Mouse (Mus musculus): Measurements from ENCODE around the gene Glis3. TPM values are rescaled to one million over a fixed set of nuclear protein-coding genes. Genes with fewer than 3 reads are reported as not detected.

The Glis3 gene
- polyA plus RNA-seq, 1 experiment from 2014 or later: 6.0 TPM

DNA sequence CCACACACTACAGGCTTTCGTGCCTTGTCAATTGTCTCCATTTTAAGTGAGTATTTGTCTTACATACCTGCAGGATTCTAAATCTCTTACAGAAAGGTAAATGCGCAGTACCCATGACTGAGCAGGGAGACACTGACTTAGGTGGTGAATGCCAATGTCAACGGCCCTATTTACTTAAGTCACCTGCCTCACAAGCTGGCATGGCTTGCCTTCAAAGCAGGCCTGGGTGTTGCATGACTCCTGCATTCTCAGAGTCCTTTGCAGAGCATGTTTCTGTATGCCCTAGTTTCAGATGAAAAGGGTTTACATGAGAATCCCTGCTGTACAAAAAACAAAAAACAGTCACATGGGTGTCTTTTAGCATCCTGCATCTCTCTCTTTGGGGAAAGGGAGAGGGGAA is 106.2 kb downstream of the Glis3 start:
- H3K9me3 ChIP-seq (replicated peaks; ENCODE audit: low read length): no peaks in the 10 kb centered on the region
- no peak overlapping the region for H3K9ac ChIP-seq (ENCODE audit: low read depth, low read length)
- no peaks in the 10 kb centered on the region for H3K27me3 ChIP-seq (ENCODE audit: insufficient read depth, low read length)
- no peak for TF ChIP-seq CTCF (IDR thresholded peaks at IDR 0.05; ENCODE audit: low read depth)
- no peak for DNase-seq (ENCODE audit: low spot score)
- whole genome bisulfite sequencing: 88% methylated on average over 3 of the region's 3 CpGs
- H3K4me3 ChIP-seq (replicated peaks; ENCODE audit: low read depth, low read length): no peak overlapping the region
- H3K36me3 ChIP-seq (ENCODE audit: insufficient read depth, low read length): no peaks in the 10 kb centered on the region
- no peak overlapping the region for H3K27ac ChIP-seq
- no peaks in the 10 kb centered on the region for H3K4me1 ChIP-seq (replicated peaks; ENCODE audit: insufficient read depth, low read length)
- ATAC-seq (replicated peaks; ENCODE audit: low FRiP score, low read depth): no peak
- no peak overlapping the region for H3K4me2 ChIP-seq (ENCODE audit: low read length)

GRCm38 (mm10) chr19:28569856-28570255 is 110.0 kb downstream of the Glis3 start:
- H3K27ac ChIP-seq: no peak overlapping the region
- DNase-seq (ENCODE audit: low spot score): no peak
- no peaks in the 10 kb centered on the region for H3K9me3 ChIP-seq (replicated peaks; ENCODE audit: low read length)
- no peaks in the 10 kb centered on the region; the same call in 1 of the 2 replicates for H3K4me1 ChIP-seq (replicated peaks; ENCODE audit: insufficient read depth, low read length)
- ATAC-seq (replicated peaks; ENCODE audit: low FRiP score, low read depth): no peak
- no peak overlapping the region for H3K4me2 ChIP-seq (ENCODE audit: low read length)
- H3K36me3 ChIP-seq (ENCODE audit: insufficient read depth, low read length): no peaks in the 10 kb centered on the region
- H3K27me3 ChIP-seq (ENCODE audit: insufficient read depth, low read length): no peaks in the 10 kb centered on the region
- no peak overlapping the region for H3K4me3 ChIP-seq (replicated peaks; ENCODE audit: low read depth, low read length)
- no peak for TF ChIP-seq CTCF (IDR thresholded peaks at IDR 0.05; ENCODE audit: low read depth)
- WGBS: 18% methylated on average over 3 of the region's 3 CpGs
- no peak overlapping the region for H3K9ac ChIP-seq (ENCODE audit: low read depth, low read length)

- no peak for ATAC-seq (replicated peaks; ENCODE audit: low FRiP score, low read depth)
- Histone ChIP-seq H3K9me3 (replicated peaks; ENCODE audit: low read length) (no peaks in the 10 kb centered on the region), H3K36me3 (ENCODE audit: insufficient read depth, low read length) (no peaks in the 10 kb centered on the region), H3K9ac (ENCODE audit: low read depth, low read length) (no peak overlapping the region), H3K27me3 (ENCODE audit: insufficient read depth, low read length) (no peaks in the 10 kb centered on the region), H3K4me2 (ENCODE audit: low read length) (no peak overlapping the region), H3K4me3 (replicated peaks; ENCODE audit: low read depth, low read length) (no peak overlapping the region), H3K4me1 (replicated peaks; ENCODE audit: insufficient read depth, low read length) (no peaks in the 10 kb centered on the region; the same call in 1 of the 2 replicates), H3K27ac (no peak overlapping the region)
- DNase-seq (ENCODE audit: low spot score): no peak
- 40% methylated on average over 1 of the region's 1 CpGs for WGBS
- no peak for TF ChIP-seq CTCF (IDR thresholded peaks at IDR 0.05; ENCODE audit: low read depth)
These were observed 112.8 kb downstream of the Glis3 start for GRCm38 (mm10) chr19:28567100-28567499.

DNA sequence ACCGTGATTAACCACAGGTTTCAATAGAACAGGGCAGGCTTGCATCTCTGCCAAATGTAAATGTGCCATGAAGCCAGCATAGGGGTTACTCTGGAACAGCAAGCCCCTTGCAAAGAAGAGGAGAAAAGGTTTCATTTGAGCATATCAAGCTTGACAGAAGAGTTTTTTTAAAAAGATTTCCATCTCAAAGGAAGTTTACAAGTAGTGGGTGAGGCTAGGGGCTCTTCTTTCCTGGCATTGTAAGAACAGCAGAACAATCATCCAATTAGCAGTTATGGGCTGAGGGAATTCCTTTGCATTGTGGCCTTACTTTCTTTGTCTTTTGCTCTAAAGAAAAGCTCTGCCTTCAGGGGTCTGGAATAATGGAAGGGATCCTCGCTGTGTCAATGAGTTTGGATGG is 113.3 kb downstream of the Glis3 start:
- ATAC-seq (replicated peaks; ENCODE audit: low FRiP score, low read depth): no peak

DNA sequence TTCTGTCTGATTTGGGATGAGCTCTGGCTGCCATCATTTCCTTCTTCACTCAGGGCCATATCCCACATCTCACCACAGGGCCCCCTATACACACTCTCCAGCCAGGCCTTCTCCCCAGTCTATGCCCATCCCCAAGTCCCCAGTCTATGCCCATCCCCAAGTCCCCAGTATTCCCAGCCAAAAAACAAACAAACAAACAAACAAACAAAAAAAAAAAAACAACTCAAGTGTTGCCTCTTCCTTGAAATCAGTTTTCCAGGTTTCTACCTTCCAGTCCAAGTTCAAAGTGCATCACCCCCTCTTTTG is 118.2 kb downstream of the Glis3 start:
- no peak for DNase-seq (ENCODE audit: low spot score)
- Histone ChIP-seq H3K4me1 (replicated peaks; ENCODE audit: insufficient read depth, low read length) (peaks cover 27% of the 10 kb centered on the region), H3K4me3 (replicated peaks; ENCODE audit: low read depth, low read length) (no peak overlapping the region), H3K9ac (ENCODE audit: low read depth, low read length) (no peak overlapping the region), H3K27me3 (ENCODE audit: insufficient read depth, low read length) (no peaks in the 10 kb centered on the region), H3K4me2 (ENCODE audit: low read length) (peak overlapping the region; percentile 34; the same call in 1 of the 2 replicates), H3K9me3 (replicated peaks; ENCODE audit: low read length) (no peaks in the 10 kb centered on the region), H3K27ac (peak overlapping the region; percentile 79), H3K36me3 (ENCODE audit: insufficient read depth, low read length) (no peaks in the 10 kb centered on the region)
- ATAC-seq (replicated peaks; ENCODE audit: low FRiP score, low read depth): no peak
- no peak for TF ChIP-seq CTCF (IDR thresholded peaks at IDR 0.05; ENCODE audit: low read depth)

More for the DNA sequence above, 113.3 kb downstream of the Glis3 start:
- DNase-seq (ENCODE audit: low spot score): no peak
- 0 out of 2 replicates have a peak overlapping the region, but pooled peaks have one; percentile 1 for H3K27ac ChIP-seq
- H3K4me3 ChIP-seq (replicated peaks; ENCODE audit: low read depth, low read length): no peak overlapping the region
- no peaks in the 10 kb centered on the region for H3K9me3 ChIP-seq (replicated peaks; ENCODE audit: low read length)
- no peaks in the 10 kb centered on the region; the same call in 1 of the 2 replicates for H3K4me1 ChIP-seq (replicated peaks; ENCODE audit: insufficient read depth, low read length)
- no peak overlapping the region for H3K9ac ChIP-seq (ENCODE audit: low read depth, low read length)
- H3K27me3 ChIP-seq (ENCODE audit: insufficient read depth, low read length): no peaks in the 10 kb centered on the region
- H3K36me3 ChIP-seq (ENCODE audit: insufficient read depth, low read length): no peaks in the 10 kb centered on the region
- 27% methylated on average over 2 of the region's 2 CpGs for WGBS
- no peak overlapping the region for H3K4me2 ChIP-seq (ENCODE audit: low read length)
- no peak for TF ChIP-seq CTCF (IDR thresholded peaks at IDR 0.05; ENCODE audit: low read depth)

DNA sequence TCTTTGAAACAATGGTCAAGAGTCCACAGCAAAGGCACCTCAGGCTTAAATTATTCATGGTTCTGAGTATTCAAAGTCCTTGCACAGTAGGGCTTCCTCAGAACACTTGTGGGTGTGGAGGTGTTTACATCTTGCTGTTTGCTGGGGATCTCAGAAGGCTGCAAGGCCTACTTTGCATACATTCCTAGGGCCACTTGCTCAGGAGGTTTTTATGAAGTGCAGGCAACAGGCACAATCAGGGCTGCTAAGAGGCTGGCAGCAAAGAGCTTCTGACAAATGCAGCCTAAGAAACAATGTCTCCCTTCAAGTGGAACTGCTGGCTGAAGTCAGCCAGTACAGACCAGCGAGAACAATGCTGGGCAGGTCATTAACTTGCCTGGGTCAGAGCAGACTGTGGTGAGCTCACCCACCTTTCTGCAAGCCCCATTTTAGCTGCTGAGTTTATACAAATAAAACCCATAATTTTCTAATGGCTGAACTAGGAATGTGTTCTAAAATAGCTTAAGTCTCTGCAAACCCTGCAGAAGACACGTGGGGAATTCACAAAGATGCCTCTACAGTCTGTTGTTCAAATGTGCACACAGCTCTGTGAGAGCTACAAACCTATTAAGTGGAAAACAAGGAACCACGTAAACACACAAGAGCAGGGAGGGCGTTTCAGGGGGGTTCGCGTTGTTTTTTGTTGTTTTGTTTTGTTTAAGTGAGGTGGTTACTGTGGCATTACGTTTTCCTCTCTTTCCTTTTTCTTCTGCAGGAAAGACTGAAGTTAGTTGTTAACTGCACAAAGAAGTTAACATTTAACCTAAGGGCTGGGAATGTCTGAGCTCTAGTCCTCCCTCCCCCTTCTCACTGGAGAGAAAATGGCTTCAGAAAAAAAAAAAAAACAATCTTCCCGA is 118.8 kb downstream of the Glis3 start:
- DNase-seq (ENCODE audit: low spot score) (peak; percentile 61), ATAC-seq (replicated peaks; ENCODE audit: low FRiP score, low read depth) (peak; percentile 85)
- Histone ChIP-seq H3K9me3 (replicated peaks; ENCODE audit: low read length) (no peaks in the 10 kb centered on the region), H3K9ac (ENCODE audit: low read depth, low read length) (no peak overlapping the region), H3K27ac (peak overlapping the region; percentile 79), H3K4me2 (ENCODE audit: low read length) (peak overlapping the region; percentile 34), H3K27me3 (ENCODE audit: insufficient read depth, low read length) (no peaks in the 10 kb centered on the region), H3K36me3 (ENCODE audit: insufficient read depth, low read length) (no peaks in the 10 kb centered on the region), H3K4me3 (replicated peaks; ENCODE audit: low read depth, low read length) (no peak overlapping the region), H3K4me1 (replicated peaks; ENCODE audit: insufficient read depth, low read length) (peaks cover 27% of the 10 kb centered on the region)
- TF ChIP-seq CTCF (IDR thresholded peaks at IDR 0.05; ENCODE audit: low read depth): no peak
- 35% methylated on average over 8 of the region's 8 CpGs for WGBS

All from kidney, postnatal 0 days (tissue).